Mouse (Mus musculus) hindbrain, embryonic 13.5 days (tissue): ENCODE measurements at regions not wholly inside any gene's neighbourhood (a gene's known extent, or its start where the extent isn't known, plus 50 kb on each side); places are given as distances from the start of the nearest gene placed in this dataset.

Experiments
- ATAC-seq: fragments of 200-750 bp; cut with Nextera tagmentation; 2 replicates; pipeline ENCODE4 v1.8.0; 2017; ENCODE audit warnings: moderate TSS enrichment; ENCODE audit not compliant: low FRiP score
- H3K27ac ChIP-seq: fragments of 300-500 bp; sonication (generic); 2 replicates; pipeline ENCODE4 v1.5.1; 2015; ENCODE audit warnings: inconsistent platforms, mild to moderate bottlenecking, moderate library complexity
- H3K27me3 ChIP-seq: fragments of 300-500 bp; sonication (generic); 2 replicates; pipeline ENCODE4 v1.6.1; 2015; ENCODE audit warnings: mild to moderate bottlenecking, inconsistent platforms
- H3K36me3 ChIP-seq: fragments of 300-500 bp; sonication (generic); 2 replicates; pipeline ENCODE4 v1.6.1; 2015; ENCODE audit warnings: mild to moderate bottlenecking, inconsistent platforms
- H3K4me1 ChIP-seq: fragments of 300-500 bp; sonication (generic); replicated peaks from 2 replicates; pipeline ENCODE4 v1.6.1; 2015; ENCODE audit warnings: inconsistent platforms
- H3K4me2 ChIP-seq: fragments of 300-500 bp; sonication (generic); 2 replicates; pipeline ENCODE4 v1.6.1; 2015; ENCODE audit warnings: inconsistent platforms, mild to moderate bottlenecking, moderate library complexity
- H3K4me3 ChIP-seq: fragments of 300-500 bp; sonication (generic); 2 replicates; pipeline ENCODE4 v1.5.1; 2015; ENCODE audit warnings: mild to moderate bottlenecking, inconsistent platforms
- H3K9ac ChIP-seq: fragments of 300-500 bp; sonication (generic); 2 replicates; pipeline ENCODE4 v1.6.1; 2015; ENCODE audit warnings: mild to moderate bottlenecking, inconsistent platforms
- H3K9me3 ChIP-seq: fragments of 300-500 bp; sonication (generic); 2 replicates; pipeline ENCODE4 v1.6.1; 2016; ENCODE audit warnings: inconsistent platforms
- WGBS: fragments of 180-500 bp; shearing (Covaris S2); methylation state at CpG from one replicate; pipeline ENCODE4 v1.1.7; 2015; 5-methylcytosine and 5-hydroxymethylcytosine counted together

- Histone ChIP-seq H3K4me2 (no peak overlapping the region), H3K27me3 (no peaks in the 10 kb centered on the region), H3K4me1 (peaks cover 9% of the 10 kb centered on the region), H3K36me3 (no peaks in the 10 kb centered on the region), H3K9ac (no peak overlapping the region), H3K27ac (no peak overlapping the region), H3K4me3 (no peak overlapping the region), H3K9me3 (no peaks in the 10 kb centered on the region)
- 84% methylated on average over 8 of the region's 8 CpGs for whole genome bisulfite sequencing
- ATAC-seq = no peak
Observed at GRCm38 (mm10) chr11:86859864-86860528, 52.5 kb upstream of the Dhx40 start.

GRCm38 (mm10) chr11:86859236-86859817, 51.8 kb upstream of the Dhx40 start:
- Histone ChIP-seq H3K9me3 (no peaks in the 10 kb centered on the region), H3K4me3 (no peak overlapping the region), H3K36me3 (no peaks in the 10 kb centered on the region), H3K27me3 (no peaks in the 10 kb centered on the region), H3K4me2 (no peak overlapping the region), H3K9ac (no peak overlapping the region), H3K27ac (no peak overlapping the region), H3K4me1 (peaks cover 9% of the 10 kb centered on the region)
- no peak for ATAC-seq
- 92% methylated on average over 9 of the region's 9 CpGs for WGBS

- H3K9ac ChIP-seq = no peak overlapping the region
- no peaks in the 10 kb centered on the region for H3K27me3 ChIP-seq
- H3K27ac ChIP-seq = no peak overlapping the region
- H3K4me2 ChIP-seq = no peak overlapping the region
- no peak overlapping the region for H3K4me3 ChIP-seq
- H3K4me1 ChIP-seq = peaks cover 9% of the 10 kb centered on the region
- no peaks in the 10 kb centered on the region for H3K9me3 ChIP-seq
- 97% methylated on average over 3 of the region's 3 CpGs for WGBS
- no peaks in the 10 kb centered on the region for H3K36me3 ChIP-seq
- ATAC-seq = no peak
Observed at GRCm38 (mm10) chr11:86858211-86858610, 50.7 kb upstream of the Dhx40 start.
